ENCODE assay signal across 7 mouse cellular contexts in genomic region chr2:117342090-117342546, GRCm38 (mm10). TPM values are rescaled to one million over a fixed set of nuclear protein-coding genes. Genes with fewer than 3 reads are reported as not detected.
DNase-seq lines count a peak whose midpoint lies in the region; ATAC-seq and TF ChIP-seq lines count a peak whose summit lies in the region.

No protein-coding gene starts in this region.

- TF ChIP-seq CTCF in liver, adult 2 months (IDR thresholded peaks at IDR 0.05; ENCODE audit: low read depth, low read length), result peak; percentile 58
- TF ChIP-seq CTCF in midbrain, postnatal 0 days (IDR thresholded peaks at IDR 0.05), result peak; percentile 85

- no peaks in the 10 kb centered on the region for H3K9me3 ChIP-seq in midbrain, postnatal 0 days (ENCODE audit: low read length)

- peak; percentile 55 for ATAC-seq in midbrain, postnatal 0 days (ENCODE audit: low FRiP score)

- no peaks in the 10 kb centered on the region for H3K79me2 ChIP-seq in liver, adult 2 months (ENCODE audit: control insufficient read depth, insufficient read depth, low read length)

- H3K4me3 ChIP-seq in liver, adult 2 months (ENCODE audit: insufficient read depth, low read depth, low read length), result peak overlapping the region; percentile 65
- H3K4me3 ChIP-seq in midbrain, postnatal 0 days (ENCODE audit: low read depth, low read length), result peak overlapping the region; percentile 58

- peak; percentile 18 for DNase-seq in adrenal gland, adult 8-10 months
- peak; percentile 43 for DNase-seq in embryo, embryonic 11.5 days (ENCODE audit: low read depth, low spot score)
- peak; percentile 11 for DNase-seq in heart, adult 8-10 months (ENCODE audit: low spot score)
- peak; percentile 64 for DNase-seq in kidney, adult 9 months
- no peak for DNase-seq in liver, adult 2 months (ENCODE audit: extremely low read depth, low read depth, low spot score)
- peak; percentile 71 for DNase-seq in midbrain, postnatal 0 days (ENCODE audit: low spot score)
- DNase-seq in spleen, postnatal 14 days (ENCODE audit: low spot score in 2 of 2), result peak; percentile 76 to 83

- H3K27me3 ChIP-seq in liver, adult 2 months (ENCODE audit: control insufficient read depth, insufficient read depth, low read length), result peaks cover 6% of the 10 kb centered on the region; the same call in 1 of the 2 replicates
- 0 out of 2 replicates have a peak, but pooled peaks cover 4% of the 10 kb centered on the region for H3K27me3 ChIP-seq in midbrain, postnatal 0 days (ENCODE audit: insufficient read depth, low read length)

- peak overlapping the region; percentile 71 for H3K9ac ChIP-seq in liver, adult 2 months (ENCODE audit: low read depth, low read length)
- H3K9ac ChIP-seq in midbrain, postnatal 0 days (replicated peaks; ENCODE audit: low read length, poor library complexity, severe bottlenecking), result peak overlapping the region; percentile 39; the same call in 1 of the 2 replicates

- peak overlapping the region; percentile 51; the same call in 1 of the 2 replicates for H3K27ac ChIP-seq in liver, adult 2 months (replicated peaks; ENCODE audit: insufficient read depth, low read depth, low read length)
- H3K27ac ChIP-seq in midbrain, postnatal 0 days (ENCODE audit: low read depth, low read length), result no peak overlapping the region

- peak overlapping the region; percentile 97 for H3K4me2 ChIP-seq in midbrain, postnatal 0 days (ENCODE audit: low read depth, low read length, poor library complexity, severe bottlenecking)

- peaks cover 3% of the 10 kb centered on the region; the same call in 1 of the 2 replicates for H3K4me1 ChIP-seq in liver, adult 2 months (ENCODE audit: control insufficient read depth, insufficient read depth, low read length)
- no peaks in the 10 kb centered on the region; the same call in 1 of the 2 replicates for H3K4me1 ChIP-seq in midbrain, postnatal 0 days (ENCODE audit: insufficient read depth, low read length)

- WGBS in liver, adult 2 months, result 1% methylated on average over 19 of the region's 19 CpGs
- 2% methylated on average over 17 of the region's 19 CpGs for WGBS in midbrain, postnatal 0 days

- TF ChIP-seq POLR2A in liver, adult 2 months (IDR thresholded peaks at IDR 0.05; ENCODE audit: extremely low read depth, insufficient read depth, low read length), result no peak

- H3K36me3 ChIP-seq in liver, adult 2 months (ENCODE audit: control insufficient read depth, insufficient read depth, low read length), result no peaks in the 10 kb centered on the region
- no peaks in the 10 kb centered on the region for H3K36me3 ChIP-seq in midbrain, postnatal 0 days (ENCODE audit: insufficient read depth, low read length)

RNA-seq across cellular contexts. Expression of gene Rasgrp1, which starts 0.7 kb away (rescaled TPM):
- 1 to 10 TPM in 2 of 4 experiments, under 1 TPM in 2; 0.67 to 2.0 (median 0.90) TPM for total RNA-seq in adrenal gland, adult 8-10 months (2022)
- under 1 TPM; 0.19 to 0.53 (median 0.42) TPM for total RNA-seq in heart, adult 8-10 months (2022)
- 1.3 and 1.5 TPM in 2 replicates for total RNA-seq in liver, adult 2 months (2014; rRNA removed)
- 0.36 and 0.93 TPM in 2 replicates for polyA plus RNA-seq in liver, adult 2 months (2012; rRNA removed)
- 5.4 and 6.6 TPM in 2 replicates for total RNA-seq in midbrain, postnatal 0 days (2014; rRNA removed)
- polyA plus RNA-seq in midbrain, postnatal 0 days (2015; fragmentation: Nextera tagmentation; extraction: Ambion mirVana), result 3.1 and 3.5 TPM in 2 replicates
